Comparison of ENCODE assay signal across 16 mouse cellular contexts in the genomic region with DNA sequence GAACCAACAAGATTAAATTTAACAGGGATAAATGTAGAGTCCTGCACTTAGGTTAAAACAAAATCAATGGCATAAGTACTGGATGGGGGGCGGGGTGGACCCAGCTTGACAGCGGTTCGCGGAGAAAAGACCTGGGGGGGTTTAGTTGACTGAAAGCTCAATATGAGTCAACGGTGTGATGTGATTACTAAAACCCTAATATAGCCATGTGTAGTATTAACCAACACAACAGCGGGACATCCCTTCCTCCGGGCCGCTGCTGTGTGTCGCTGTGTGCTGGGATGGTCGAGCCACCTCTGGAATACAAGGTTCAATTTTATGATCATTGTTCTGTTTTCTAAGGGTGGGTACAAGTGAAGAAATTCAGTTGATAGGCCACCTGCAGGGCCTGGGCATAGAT. TPM values are rescaled to one million over a fixed set of nuclear protein-coding genes. Genes with fewer than 3 reads are reported as not detected.
DNase-seq lines count a peak whose midpoint lies in the region; ATAC-seq and TF ChIP-seq lines count a peak whose summit lies in the region.
"Had no signal": no experiment of that assay in that cellular context is flagged by ENCODE, and none has a peak within 500 bp of the region (broad histone marks: within the 10 kb centered on the region; RNA-seq: fewer than 3 reads in every experiment).

No protein-coding gene starts in this region.

- H3K36me3 ChIP-seq in hindbrain, embryonic 11.5 days (ENCODE audit: control insufficient read depth, insufficient read depth, low read length) = no peaks in the 10 kb centered on the region
- H3K36me3 ChIP-seq in hindbrain, embryonic 10.5 days = no peaks in the 10 kb centered on the region
- H3K36me3 ChIP-seq in midbrain, embryonic 11.5 days (ENCODE audit: control insufficient read depth, insufficient read depth, low read length) = no peaks in the 10 kb centered on the region
- H3K36me3 ChIP-seq in midbrain, embryonic 10.5 days = no peaks in the 10 kb centered on the region
- H3K36me3 ChIP-seq in forebrain, embryonic 15.5 days = no peaks in the 10 kb centered on the region
- H3K36me3 ChIP-seq in neural tube, embryonic 13.5 days = 0 out of 2 replicates have a peak, but pooled peaks cover 4% of the 10 kb centered on the region
- H3K36me3 ChIP-seq: limb, embryonic 10.5 days had no signal

- DNase-seq in hindbrain, embryonic 11.5 days (ENCODE audit: low spot score) = no peak
- no peak for DNase-seq in hindbrain, embryonic 10.5 days (ENCODE audit: low spot score)
- no peak for DNase-seq in midbrain, embryonic 11.5 days (ENCODE audit: low spot score, missing footprints)
- DNase-seq in midbrain, embryonic 10.5 days (ENCODE audit: low spot score) = no peak
- DNase-seq in cerebellum, adult 2 months = no peak
- DNase-seq in layer of hippocampus, adult 9-10 months (ENCODE audit: low spot score) = no peak

- no peak overlapping the region for H3K27ac ChIP-seq in hindbrain, embryonic 11.5 days (ENCODE audit: low read depth, low read length)
- H3K27ac ChIP-seq in hindbrain, embryonic 10.5 days = no peak overlapping the region
- no peak overlapping the region for H3K27ac ChIP-seq in midbrain, embryonic 11.5 days (ENCODE audit: low read depth, low read length)
- H3K27ac ChIP-seq in midbrain, embryonic 10.5 days (replicated peaks) = no peak overlapping the region
- no peak overlapping the region for H3K27ac ChIP-seq in forebrain, embryonic 15.5 days (replicated peaks)
- no peak overlapping the region for H3K27ac ChIP-seq in neural tube, embryonic 13.5 days (replicated peaks)
- no peak overlapping the region for H3K27ac ChIP-seq in cerebellum, adult 2 months (ENCODE audit: insufficient read depth, low read length)
- H3K27ac ChIP-seq: left cerebral cortex, adult 2 months; limb, embryonic 10.5 days; stomach, postnatal 0 days had no signal

- WGBS in hindbrain, embryonic 11.5 days = 86% methylated on average over 10 of the region's 10 CpGs
- WGBS in hindbrain, embryonic 10.5 days = 87% methylated on average over 10 of the region's 10 CpGs
- WGBS in midbrain, embryonic 11.5 days = 83% methylated on average over 10 of the region's 10 CpGs
- 88% methylated on average over 10 of the region's 10 CpGs for WGBS in midbrain, embryonic 10.5 days
- WGBS in forebrain, embryonic 15.5 days = 78% methylated on average over 10 of the region's 10 CpGs
- WGBS in neural tube, embryonic 13.5 days = 81% methylated on average over 10 of the region's 10 CpGs
- WGBS in cerebellum, adult 2 months = 78% methylated on average over 10 of the region's 10 CpGs

- H3K27me3 ChIP-seq in hindbrain, embryonic 11.5 days (ENCODE audit: control insufficient read depth, insufficient read depth, low read length) = peaks cover 9% of the 10 kb centered on the region; the same call in 1 of the 2 replicates
- peaks cover 43% of the 10 kb centered on the region for H3K27me3 ChIP-seq in hindbrain, embryonic 10.5 days (ENCODE audit: insufficient read depth, poor library complexity, severe bottlenecking)
- H3K27me3 ChIP-seq in midbrain, embryonic 11.5 days (ENCODE audit: control insufficient read depth, insufficient read depth, low read length) = peaks cover 4% of the 10 kb centered on the region; the same call in 1 of the 2 replicates
- peaks cover 39% of the 10 kb centered on the region for H3K27me3 ChIP-seq in midbrain, embryonic 10.5 days (ENCODE audit: low read depth, poor library complexity, severe bottlenecking)
- H3K27me3 ChIP-seq in forebrain, embryonic 15.5 days = no peaks in the 10 kb centered on the region; the same call in 1 of the 2 replicates
- peaks cover 35% of the 10 kb centered on the region for H3K27me3 ChIP-seq in neural tube, embryonic 13.5 days
- no peaks in the 10 kb centered on the region for H3K27me3 ChIP-seq in cerebellum, adult 2 months (ENCODE audit: control insufficient read depth, insufficient read depth, low read length)

- H3K4me1 ChIP-seq in hindbrain, embryonic 11.5 days (replicated peaks; ENCODE audit: control insufficient read depth, insufficient read depth, low read length) = no peaks in the 10 kb centered on the region
- H3K4me1 ChIP-seq in hindbrain, embryonic 10.5 days (replicated peaks) = peaks cover 8% of the 10 kb centered on the region
- H3K4me1 ChIP-seq in midbrain, embryonic 11.5 days (ENCODE audit: control insufficient read depth, insufficient read depth, low read length) = no peaks in the 10 kb centered on the region
- peaks cover 2% of the 10 kb centered on the region for H3K4me1 ChIP-seq in midbrain, embryonic 10.5 days
- H3K4me1 ChIP-seq in forebrain, embryonic 15.5 days = no peaks in the 10 kb centered on the region
- H3K4me1 ChIP-seq in neural tube, embryonic 13.5 days (replicated peaks) = peaks cover 4% of the 10 kb centered on the region; the same call in 1 of the 2 replicates
- H3K4me1 ChIP-seq in cerebellum, adult 2 months (ENCODE audit: control insufficient read depth, insufficient read depth, low read length) = no peaks in the 10 kb centered on the region

- no peaks in the 10 kb centered on the region for H3K9me3 ChIP-seq in hindbrain, embryonic 11.5 days (ENCODE audit: control insufficient read depth, low read length)
- no peaks in the 10 kb centered on the region for H3K9me3 ChIP-seq in hindbrain, embryonic 10.5 days
- H3K9me3 ChIP-seq in midbrain, embryonic 11.5 days (ENCODE audit: control insufficient read depth, low read length) = no peaks in the 10 kb centered on the region
- no peaks in the 10 kb centered on the region for H3K9me3 ChIP-seq in midbrain, embryonic 10.5 days (replicated peaks)
- no peaks in the 10 kb centered on the region for H3K9me3 ChIP-seq in forebrain, embryonic 15.5 days
- no peaks in the 10 kb centered on the region for H3K9me3 ChIP-seq in neural tube, embryonic 13.5 days
- H3K9me3 ChIP-seq: limb, embryonic 10.5 days had no signal

- H3K9ac ChIP-seq in hindbrain, embryonic 11.5 days (ENCODE audit: low read depth, low read length) = no peak overlapping the region
- H3K9ac ChIP-seq in midbrain, embryonic 11.5 days (ENCODE audit: low read length) = no peak overlapping the region
- no peak overlapping the region for H3K9ac ChIP-seq in forebrain, embryonic 15.5 days (replicated peaks)
- H3K9ac ChIP-seq in neural tube, embryonic 13.5 days = 0 out of 2 replicates have a peak overlapping the region, but pooled peaks have one; percentile 26

- H3K4me3 ChIP-seq in hindbrain, embryonic 11.5 days (ENCODE audit: low read depth, low read length) = no peak overlapping the region
- H3K4me3 ChIP-seq in hindbrain, embryonic 10.5 days = no peak overlapping the region
- H3K4me3 ChIP-seq in midbrain, embryonic 11.5 days (ENCODE audit: low read depth, low read length) = no peak overlapping the region
- H3K4me3 ChIP-seq in midbrain, embryonic 10.5 days = no peak overlapping the region
- H3K4me3 ChIP-seq in forebrain, embryonic 15.5 days = no peak overlapping the region
- no peak overlapping the region for H3K4me3 ChIP-seq in neural tube, embryonic 13.5 days
- H3K4me3 ChIP-seq in cerebellum, adult 2 months (replicated peaks; ENCODE audit: insufficient read depth, low read depth, low read length) = no peak overlapping the region
- H3K4me3 ChIP-seq: erythroblast, embryonic 14.5 days; left cerebral cortex, adult 2 months; limb, embryonic 10.5 days; myocyte had no signal

- no peak overlapping the region for H3K4me2 ChIP-seq in hindbrain, embryonic 11.5 days (replicated peaks; ENCODE audit: low read depth, low read length)
- H3K4me2 ChIP-seq in midbrain, embryonic 11.5 days = no peak overlapping the region
- H3K4me2 ChIP-seq in forebrain, embryonic 15.5 days (replicated peaks) = no peak overlapping the region
- no peak overlapping the region for H3K4me2 ChIP-seq in neural tube, embryonic 13.5 days
- H3K4me2 ChIP-seq: liver, embryonic 11.5 days had no signal

- no peak for TF ChIP-seq POLR2A in cerebellum, adult 2 months (IDR thresholded peaks at IDR 0.05; ENCODE audit: borderline replicate concordance, insufficient read depth, low read length)

- peak; percentile 17; the same call in 1 of the 2 replicates for ATAC-seq in hindbrain, embryonic 11.5 days (ENCODE audit: low FRiP score)
- peak; percentile 14; the same call in 1 of the 2 replicates for ATAC-seq in midbrain, embryonic 11.5 days (ENCODE audit: low FRiP score)
- peak; percentile 25; the same call in 1 of the 2 replicates for ATAC-seq in forebrain, embryonic 15.5 days (replicated peaks)
- peak; percentile 30; the same call in 1 of the 2 replicates for ATAC-seq in neural tube, embryonic 13.5 days (ENCODE audit: low read depth)

- TF ChIP-seq CTCF in cerebellum, adult 2 months (IDR thresholded peaks at IDR 0.05; ENCODE audit: borderline replicate concordance, insufficient read depth, low read depth, low read length) = no peak

RNA-seq across cellular contexts. Expression of a gene that starts 19.5 kb away (rescaled TPM):
- polyA plus RNA-seq in hindbrain, embryonic 11.5 days (2014; fragmentation: Nextera tagmentation; extraction: Ambion mirVana) = 25.8 and 31.9 TPM in 2 replicates
- polyA plus RNA-seq in hindbrain, embryonic 10.5 days (2016; fragmentation: Nextera tagmentation; extraction: Ambion mirVana) = 42.3 and 46.5 TPM in 2 replicates
- polyA plus RNA-seq in midbrain, embryonic 11.5 days (2014; fragmentation: Nextera tagmentation; extraction: Ambion mirVana) = 24.2 and 24.7 TPM in 2 replicates
- polyA plus RNA-seq in midbrain, embryonic 10.5 days (2016; fragmentation: Nextera tagmentation; extraction: Ambion mirVana) = 42.1 and 47.9 TPM in 2 replicates
- 30.6 and 31.1 TPM in 2 replicates for polyA plus RNA-seq in forebrain, embryonic 15.5 days (2015; fragmentation: Nextera tagmentation; extraction: Ambion mirVana)
- polyA plus RNA-seq in neural tube, embryonic 13.5 days (2015; fragmentation: Nextera tagmentation; extraction: Ambion mirVana) = 24.5 and 26.0 TPM in 2 replicates
- polyA plus RNA-seq in cerebellum, adult 2 months (2012; rRNA removed) = 26.2 and 26.7 TPM in 2 replicates

RNA-seq across cellular contexts. Expression of a gene that starts 26.9 kb away (rescaled TPM):
- 463 and 514 TPM in 2 replicates for polyA plus RNA-seq in hindbrain, embryonic 11.5 days (2014; fragmentation: Nextera tagmentation; extraction: Ambion mirVana)
- 642 and 644 TPM in 2 replicates for polyA plus RNA-seq in hindbrain, embryonic 10.5 days (2016; fragmentation: Nextera tagmentation; extraction: Ambion mirVana)
- polyA plus RNA-seq in midbrain, embryonic 11.5 days (2014; fragmentation: Nextera tagmentation; extraction: Ambion mirVana) = 443 and 490 TPM in 2 replicates
- 610 and 632 TPM in 2 replicates for polyA plus RNA-seq in midbrain, embryonic 10.5 days (2016; fragmentation: Nextera tagmentation; extraction: Ambion mirVana)
- polyA plus RNA-seq in forebrain, embryonic 15.5 days (2015; fragmentation: Nextera tagmentation; extraction: Ambion mirVana) = 428 and 451 TPM in 2 replicates
- 654 and 741 TPM in 2 replicates for polyA plus RNA-seq in neural tube, embryonic 13.5 days (2015; fragmentation: Nextera tagmentation; extraction: Ambion mirVana)
- 798 and 861 TPM in 2 replicates for polyA plus RNA-seq in cerebellum, adult 2 months (2012; rRNA removed)

RNA-seq across cellular contexts. Expression of a gene that starts 29.5 kb away (rescaled TPM):
- polyA plus RNA-seq in hindbrain, embryonic 11.5 days (2014; fragmentation: Nextera tagmentation; extraction: Ambion mirVana) = not detected in 2 replicates
- not detected in 2 replicates for polyA plus RNA-seq in hindbrain, embryonic 10.5 days (2016; fragmentation: Nextera tagmentation; extraction: Ambion mirVana)
- not detected in 2 replicates for polyA plus RNA-seq in midbrain, embryonic 11.5 days (2014; fragmentation: Nextera tagmentation; extraction: Ambion mirVana)
- not detected in 2 replicates for polyA plus RNA-seq in midbrain, embryonic 10.5 days (2016; fragmentation: Nextera tagmentation; extraction: Ambion mirVana)
- not detected in 2 replicates for polyA plus RNA-seq in forebrain, embryonic 15.5 days (2015; fragmentation: Nextera tagmentation; extraction: Ambion mirVana)
- not detected in 2 replicates for polyA plus RNA-seq in neural tube, embryonic 13.5 days (2015; fragmentation: Nextera tagmentation; extraction: Ambion mirVana)
- polyA plus RNA-seq in cerebellum, adult 2 months (2012; rRNA removed) = not detected in 2 replicates
- polyA plus RNA-seq: embryonic facial prominence, embryonic 11.5 days; erythroblast, embryonic 14.5 days; heart, embryonic 14.5 days; limb, embryonic 10.5 days; liver, embryonic 11.5 days; myocyte; stomach, postnatal 0 days had no signal

RNA-seq across cellular contexts. Expression of a gene that starts 36.4 kb away (rescaled TPM):
- 0.13 and 0.22 TPM in 2 replicates for polyA plus RNA-seq in hindbrain, embryonic 11.5 days (2014; fragmentation: Nextera tagmentation; extraction: Ambion mirVana)
- polyA plus RNA-seq in hindbrain, embryonic 10.5 days (2016; fragmentation: Nextera tagmentation; extraction: Ambion mirVana) = 0.54 and 0.58 TPM in 2 replicates
- polyA plus RNA-seq in midbrain, embryonic 11.5 days (2014; fragmentation: Nextera tagmentation; extraction: Ambion mirVana) = 0.18 and 0.25 TPM in 2 replicates
- 0.58 and 0.91 TPM in 2 replicates for polyA plus RNA-seq in midbrain, embryonic 10.5 days (2016; fragmentation: Nextera tagmentation; extraction: Ambion mirVana)
- polyA plus RNA-seq in forebrain, embryonic 15.5 days (2015; fragmentation: Nextera tagmentation; extraction: Ambion mirVana) = 0.08 and 0.09 TPM in 2 replicates
- 0.13 and 0.43 TPM in 2 replicates for polyA plus RNA-seq in neural tube, embryonic 13.5 days (2015; fragmentation: Nextera tagmentation; extraction: Ambion mirVana)
- 0.57 and 0.62 TPM in 2 replicates for polyA plus RNA-seq in cerebellum, adult 2 months (2012; rRNA removed)
- polyA plus RNA-seq: erythroblast, embryonic 14.5 days had no signal
